Mouse (Mus musculus) kidney, adult 2 months (tissue): ENCODE measurements at regions not wholly inside any gene's neighbourhood (a gene's known extent, or its start where the extent isn't known, plus 50 kb on each side); places are given as distances from the start of the nearest gene placed in this dataset.

Experiments
- DNase-seq: peaks from one replicate; pipeline ENCODE4 v3.0.0; 2021
- H3K27ac ChIP-seq: fragments of 200-500 bp; 2 replicates; pipeline ENCODE4 v1.5.1; 2012; ENCODE audit warnings: low read depth, low read length, control low read depth, inconsistent platforms; ENCODE audit not compliant: insufficient read depth
- H3K27me3 ChIP-seq: fragments of 200-500 bp; replicated peaks from 2 replicates; pipeline ENCODE4 v1.6.1; 2012; ENCODE audit warnings: mild to moderate bottlenecking, moderate library complexity, low read length, inconsistent platforms; ENCODE audit not compliant: control insufficient read depth, insufficient read depth
- H3K36me3 ChIP-seq: fragments of 200-500 bp; 2 replicates; pipeline ENCODE4 v1.6.1; 2012; ENCODE audit warnings: mild to moderate bottlenecking, moderate library complexity, low read length, inconsistent platforms; ENCODE audit not compliant: control insufficient read depth, insufficient read depth
- H3K4me1 ChIP-seq: fragments of 200-500 bp; 2 replicates; pipeline ENCODE4 v1.6.1; 2011; ENCODE audit warnings: low read length; ENCODE audit not compliant: control insufficient read depth, insufficient read depth
- H3K4me3 ChIP-seq: fragments of 200-500 bp; 2 replicates; pipeline ENCODE4 v1.5.1; 2011; ENCODE audit warnings: mild to moderate bottlenecking, low read depth, low read length, control low read depth; ENCODE audit not compliant: insufficient read depth
- CTCF ChIP-seq: fragments of 200-500 bp; conservative IDR thresholded peaks from 2 replicates; pipeline ENCODE4 v1.5.1; 2011; ENCODE audit warnings: low read depth, mild to moderate bottlenecking, control low read depth, low read length, moderate library complexity, mixed read lengths; ENCODE audit not compliant: insufficient read depth, insufficient read length
- POLR2A ChIP-seq: fragments of 200-500 bp; IDR thresholded peaks from one replicate; pipeline ENCODE4 v1.6.1; 2011; ENCODE audit warnings: low read depth, low read length, control low read depth
- WGBS: fragments of 180-500 bp; shearing (Covaris S2); methylation state at CpG from one replicate; pipeline ENCODE4 v1.1.7; 2018; 5-methylcytosine and 5-hydroxymethylcytosine counted together

- Histone ChIP-seq H3K27me3 (no peaks in the 10 kb centered on the region), H3K36me3 (no peaks in the 10 kb centered on the region), H3K4me3 (no peak overlapping the region), H3K27ac (no peak overlapping the region), H3K4me1 (no peaks in the 10 kb centered on the region)
- DNase-seq: no peak
- TF ChIP-seq POLR2A: no peak
- no peak for TF ChIP-seq CTCF
- WGBS: 69% methylated on average over 1 of the region's 1 CpGs
These were observed 357.7 kb downstream of the Insig2 start for GRCm38 (mm10) chr1:120974661-120975060.

- Histone ChIP-seq H3K4me3 (no peak overlapping the region), H3K27me3 (no peaks in the 10 kb centered on the region), H3K36me3 (no peaks in the 10 kb centered on the region), H3K4me1 (no peaks in the 10 kb centered on the region), H3K27ac (no peak overlapping the region)
- no peak for TF ChIP-seq CTCF
- no peak for TF ChIP-seq POLR2A
- no peak for DNase-seq
- 92% methylated on average over 7 of the region's 7 CpGs for WGBS
These were observed 327.9 kb downstream of the Insig2 start for GRCm38 (mm10) chr1:121004535-121004934.

- no peaks in the 10 kb centered on the region for H3K27me3 ChIP-seq
- 25% methylated on average over 3 of the region's 3 CpGs for WGBS
- DNase-seq: no peak
- TF ChIP-seq CTCF (no peak), POLR2A (no peak)
- H3K27ac ChIP-seq: no peak overlapping the region
- no peaks in the 10 kb centered on the region for H3K36me3 ChIP-seq
- no peaks in the 10 kb centered on the region for H3K4me1 ChIP-seq
- no peak overlapping the region for H3K4me3 ChIP-seq
These were observed 327.2 kb downstream of the Insig2 start for GRCm38 (mm10) chr1:121005198-121005597.

- DNase-seq: no peak
- Histone ChIP-seq H3K27ac (no peak overlapping the region), H3K27me3 (no peaks in the 10 kb centered on the region), H3K36me3 (no peaks in the 10 kb centered on the region), H3K4me1 (no peaks in the 10 kb centered on the region), H3K4me3 (no peak overlapping the region)
- no peak for TF ChIP-seq POLR2A
- TF ChIP-seq CTCF: no peak
These were observed 320.3 kb downstream of the Insig2 start for GRCm38 (mm10) chr1:121012126-121012525.

GRCm38 (mm10) chr1:121013839-121014503 is 318.4 kb downstream of the Insig2 start:
- Histone ChIP-seq H3K36me3 (no peaks in the 10 kb centered on the region), H3K27ac (no peak overlapping the region), H3K4me1 (no peaks in the 10 kb centered on the region), H3K4me3 (no peak overlapping the region), H3K27me3 (no peaks in the 10 kb centered on the region)
- WGBS: 31% methylated on average over 12 of the region's 12 CpGs
- no peak for DNase-seq
- TF ChIP-seq POLR2A: no peak
- TF ChIP-seq CTCF: no peak

- Histone ChIP-seq H3K4me1 (no peaks in the 10 kb centered on the region), H3K27me3 (no peaks in the 10 kb centered on the region), H3K36me3 (no peaks in the 10 kb centered on the region), H3K4me3 (no peak overlapping the region), H3K27ac (no peak overlapping the region)
- 86% methylated on average over 2 of the region's 2 CpGs for WGBS
- DNase-seq: no peak
- no peak for TF ChIP-seq CTCF
These were observed 303.0 kb downstream of the Insig2 start for GRCm38 (mm10) chr1:121029375-121029774.

GRCm38 (mm10) chr1:121034761-121035393 is 297.5 kb downstream of the Insig2 start:
- Histone ChIP-seq H3K36me3 (no peaks in the 10 kb centered on the region), H3K4me3 (no peak overlapping the region), H3K27ac (no peak overlapping the region), H3K27me3 (no peaks in the 10 kb centered on the region), H3K4me1 (no peaks in the 10 kb centered on the region)
- no peak for DNase-seq
- 88% methylated on average over 10 of the region's 10 CpGs for WGBS
- TF ChIP-seq POLR2A (no peak), CTCF (no peak)
